Mouse (Mus musculus) stomach, postnatal 0 days (tissue): ENCODE measurements at regions not wholly inside any gene's neighbourhood (a gene's known extent, or its start where the extent isn't known, plus 50 kb on each side); places are given as distances from the start of the nearest gene placed in this dataset.

Source experiments
- ATAC-seq: fragments of 200-750 bp; cut with Nextera tagmentation; 2 replicates; pipeline ENCODE4 v1.8.0; 2017; ENCODE audit not compliant: low FRiP score, low TSS enrichment
- DNase-seq: peaks from one replicate; pipeline ENCODE4 v3.0.0-alpha.2; 2016; ENCODE audit warnings: low spot score
- H3K27ac ChIP-seq: fragments of 300-500 bp; sonication (generic); replicated peaks from 2 replicates; pipeline ENCODE4 v1.5.1; 2014; ENCODE audit warnings: mild to moderate bottlenecking, control low read depth
- H3K27me3 ChIP-seq: fragments of 300-500 bp; sonication (generic); 2 replicates; pipeline ENCODE4 v1.6.1; 2014; ENCODE audit warnings: low read length; ENCODE audit not compliant: control insufficient read depth, insufficient read depth
- H3K36me3 ChIP-seq: fragments of 300-500 bp; sonication (generic); 2 replicates; pipeline ENCODE4 v1.6.1; 2014; ENCODE audit warnings: low read length, mixed read lengths; ENCODE audit not compliant: control insufficient read depth, insufficient read depth
- H3K4me1 ChIP-seq: fragments of 300-500 bp; sonication (generic); replicated peaks from 2 replicates; pipeline ENCODE4 v1.6.1; 2014; ENCODE audit warnings: antibody characterized with exemption; ENCODE audit not compliant: control insufficient read depth, insufficient read depth
- H3K4me2 ChIP-seq: fragments of 300-500 bp; sonication (generic); replicated peaks from 2 replicates; pipeline ENCODE4 v1.6.1; 2014; ENCODE audit warnings: low read depth, mild to moderate bottlenecking, control low read depth, moderate library complexity
- H3K4me3 ChIP-seq: fragments of 300-500 bp; sonication (generic); 2 replicates; pipeline ENCODE4 v1.5.1; 2014; ENCODE audit warnings: low read depth, low read length, control low read depth
- H3K9ac ChIP-seq: fragments of 300-500 bp; sonication (generic); 2 replicates; pipeline ENCODE4 v1.6.1; 2014; ENCODE audit warnings: mild to moderate bottlenecking, low read length, control low read depth, mixed read lengths
- H3K9me3 ChIP-seq: fragments of 300-500 bp; sonication (generic); 2 replicates; pipeline ENCODE4 v1.6.1; 2016; ENCODE audit warnings: low read length; ENCODE audit not compliant: control insufficient read depth
- CTCF ChIP-seq: IDR thresholded peaks from 2 replicates; pipeline ENCODE4 v1.5.1; 2016; ENCODE audit warnings: antibody characterized with exemption, low read depth, mild to moderate bottlenecking, moderate library complexity
- EP300 ChIP-seq: optimal IDR thresholded peaks from 2 replicates; pipeline ENCODE3; 2016; ENCODE audit warnings: antibody characterized with exemption
- WGBS: fragments of 180-500 bp; shearing (Covaris S2); extraction: QIAGEN DNeasy Blood & Tissue Kit; methylation state at CpG from one replicate; pipeline ENCODE4 v1.1.7; 2014; 5-methylcytosine and 5-hydroxymethylcytosine counted together

DNA sequence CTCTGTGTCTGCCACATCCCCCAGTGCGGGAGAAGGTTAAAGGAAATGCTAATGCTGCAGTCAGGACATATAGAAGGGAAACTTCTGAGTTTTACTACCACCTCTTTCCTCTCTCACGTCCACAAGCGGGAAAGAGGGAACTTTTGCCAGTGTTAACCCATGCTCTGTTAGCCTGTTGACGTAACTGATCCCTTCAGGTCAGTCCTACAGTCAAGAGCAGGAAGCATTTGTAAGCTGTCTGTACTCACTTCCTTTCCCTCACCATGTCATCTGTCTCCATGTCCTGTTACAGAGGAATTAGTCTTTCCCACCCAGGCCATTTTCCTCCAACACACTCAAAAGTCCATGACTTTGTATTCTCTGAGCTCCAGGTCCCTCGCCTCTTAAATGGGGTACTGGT, 62.5 kb upstream of the 1700025G04Rik start:
- WGBS, result 66% methylated on average over 5 of the region's 5 CpGs
- Histone ChIP-seq H3K4me2 (no peak overlapping the region), H3K27me3 (no peaks in the 10 kb centered on the region), H3K27ac (no peak overlapping the region), H3K9me3 (no peaks in the 10 kb centered on the region), H3K9ac (no peak overlapping the region), H3K4me3 (no peak overlapping the region), H3K36me3 (no peaks in the 10 kb centered on the region), H3K4me1 (no peaks in the 10 kb centered on the region)
- no peak for ATAC-seq
- no peak for DNase-seq
- no peak for TF ChIP-seq EP300
- TF ChIP-seq CTCF, result no peak

DNA sequence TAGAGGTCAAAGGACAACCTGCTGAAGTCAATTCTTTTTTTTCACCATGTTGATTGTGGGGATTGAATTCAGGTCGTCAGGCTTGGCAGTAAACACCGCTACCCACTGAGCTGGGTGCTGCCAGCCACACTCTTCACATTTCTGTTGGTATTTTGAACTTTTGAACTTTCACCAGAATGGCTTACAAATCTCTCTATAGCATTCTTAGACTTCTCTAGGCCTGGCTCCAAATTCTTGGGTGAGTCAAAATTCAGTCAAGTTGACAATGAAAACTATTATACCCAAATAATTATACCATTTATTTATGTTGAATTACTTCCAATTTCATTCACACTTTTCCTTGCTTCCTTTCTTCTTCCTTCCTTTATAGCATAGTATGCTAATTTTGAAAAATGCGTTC, 58.8 kb upstream of the 1700025G04Rik start:
- H3K9ac ChIP-seq, result no peak overlapping the region
- WGBS, result 65% methylated on average over 3 of the region's 3 CpGs
- no peak overlapping the region for H3K4me3 ChIP-seq
- DNase-seq (no peak), ATAC-seq (no peak)
- H3K36me3 ChIP-seq, result no peaks in the 10 kb centered on the region
- no peaks in the 10 kb centered on the region for H3K4me1 ChIP-seq
- TF ChIP-seq CTCF (no peak), EP300 (no peak)
- no peaks in the 10 kb centered on the region for H3K27me3 ChIP-seq
- no peak overlapping the region for H3K27ac ChIP-seq
- H3K4me2 ChIP-seq, result no peak overlapping the region
- H3K9me3 ChIP-seq, result no peaks in the 10 kb centered on the region

- WGBS, result 65% methylated on average over 5 of the region's 5 CpGs
Observed at GRCm38 (mm10) chr1:152140175-152140574, 50.2 kb upstream of the 1700025G04Rik start.

More at GRCm38 (mm10) chr1:152140175-152140574, 50.2 kb upstream of the 1700025G04Rik start:
- DNase-seq (no peak), ATAC-seq (no peak)
- Histone ChIP-seq H3K9ac (no peak overlapping the region), H3K4me3 (no peak overlapping the region), H3K36me3 (no peaks in the 10 kb centered on the region), H3K9me3 (no peaks in the 10 kb centered on the region; the same call in 1 of the 2 replicates), H3K27ac (no peak overlapping the region), H3K27me3 (no peaks in the 10 kb centered on the region), H3K4me2 (no peak overlapping the region), H3K4me1 (no peaks in the 10 kb centered on the region)
- TF ChIP-seq EP300 (no peak), CTCF (no peak)
